Mouse (Mus musculus) cerebellum, postnatal 14 days (tissue): ENCODE results near the gene Ccdc187.
A peak's percentile ranks its signal among the peaks of the same experiment; 100 is the strongest.

Source experiments
- DNase-seq, 2 experiments: peaks; one replicate each; pipeline ENCODE4 v3.0.0; 2021; ENCODE audit warnings: mixed read lengths in 2 of 2

Gene Ccdc187

GRCm38 (mm10) chr2:26273611-26274010 lies 20.7 kb downstream of the Ccdc187 start:
- peak; percentile 89 for DNase-seq

GRCm38 (mm10) chr2:26268216-26268615 lies 26.1 kb downstream of the Ccdc187 start:
- no peak for DNase-seq

- no peak for DNase-seq
Measured at GRCm38 (mm10) chr2:26266066-26266742, 28.2 kb downstream of the Ccdc187 start.

- no peak for DNase-seq
Measured at GRCm38 (mm10) chr2:26265095-26265494, 29.3 kb downstream of the Ccdc187 start.

GRCm38 (mm10) chr2:26264646-26265045 lies 29.7 kb downstream of the Ccdc187 start:
- DNase-seq: no peak

- no peak for DNase-seq
Measured at GRCm38 (mm10) chr2:26257315-26258096, 36.9 kb downstream of the Ccdc187 start.

- peak; percentile 59 to 63 for DNase-seq
Measured at GRCm38 (mm10) chr2:26254816-26255215, 39.5 kb downstream of the Ccdc187 start.

GRCm38 (mm10) chr2:26252514-26253206 lies 41.7 kb downstream of the Ccdc187 start:
- DNase-seq: no peak

GRCm38 (mm10) chr2:26247531-26247930 lies 46.8 kb downstream of the Ccdc187 start:
- peak; percentile 21 to 33 for DNase-seq

GRCm38 (mm10) chr2:26240841-26241240 lies 53.5 kb downstream of the Ccdc187 start:
- DNase-seq: no peak

GRCm38 (mm10) chr2:26240330-26240729 lies 54.0 kb downstream of the Ccdc187 start:
- DNase-seq: peak; percentile 61 to 67

GRCm38 (mm10) chr2:26237290-26237782 lies 57.0 kb downstream of the Ccdc187 start, which contains the start of gene Qsox2:
TSS of gene Qsox2 (minus strand) at chr2:26237525.
- peak; percentile 93 to 95 for DNase-seq

GRCm38 (mm10) chr2:26236681-26237289 lies 57.6 kb downstream of the Ccdc187 start:
- peak in 1 of 2 experiments; percentile 68 for DNase-seq

- no peak for DNase-seq
Measured at GRCm38 (mm10) chr2:26234771-26235170, 59.6 kb downstream of the Ccdc187 start.

- DNase-seq: no peak
Measured at GRCm38 (mm10) chr2:26234253-26234652, 60.1 kb downstream of the Ccdc187 start.

- no peak for DNase-seq
Measured at GRCm38 (mm10) chr2:26231366-26231765, 63.0 kb downstream of the Ccdc187 start.

- no peak for DNase-seq
Measured at GRCm38 (mm10) chr2:26230253-26230652, 64.1 kb downstream of the Ccdc187 start.

- peak; percentile 70 to 82 for DNase-seq
Measured at GRCm38 (mm10) chr2:26227788-26228187, 66.6 kb downstream of the Ccdc187 start.

- no peak for DNase-seq
Measured at GRCm38 (mm10) chr2:26225242-26225641, 69.1 kb downstream of the Ccdc187 start.

- DNase-seq: peak; percentile 45 to 62
Measured at GRCm38 (mm10) chr2:26223961-26224360, 70.4 kb downstream of the Ccdc187 start.

GRCm38 (mm10) chr2:26214526-26214925 lies 79.8 kb downstream of the Ccdc187 start:
- DNase-seq: peak; percentile 95

GRCm38 (mm10) chr2:26209566-26209965 lies 84.8 kb downstream of the Ccdc187 start:
- peak; percentile 52 to 54 for DNase-seq
